Mouse (Mus musculus): ENCODE results near the gene Ccdc42. TPM values are rescaled to one million over a fixed set of nuclear protein-coding genes. Genes with fewer than 3 reads are reported as not detected.

Gene Ccdc42
- polyA plus RNA-seq, 1 experiment = 79.1 TPM

GRCm38 (mm10) chr11:68583906-68584480 is 2.8 kb upstream of the Ccdc42 start:
- no peak for TF ChIP-seq POLR2A (IDR thresholded peaks at IDR 0.05; ENCODE audit: control insufficient read depth, low read depth, low read length)
- no peak for TF ChIP-seq CTCF (IDR thresholded peaks at IDR 0.05; ENCODE audit: control insufficient read depth, insufficient read depth, insufficient replicate concordance, low read depth, low read length)
- Histone ChIP-seq H3K36me3 (ENCODE audit: control insufficient read depth, insufficient read depth, low read length) (no peaks in the 10 kb centered on the region), H3K27ac (ENCODE audit: control insufficient read depth, insufficient read depth, low read depth, low read length) (no peak overlapping the region), H3K4me3 (ENCODE audit: control insufficient read depth, low read depth, low read length) (no peak overlapping the region), H3K4me1 (ENCODE audit: control insufficient read depth, insufficient read depth, low read length) (peaks cover 9% of the 10 kb centered on the region), H3K27me3 (ENCODE audit: control insufficient read depth, insufficient read depth, low read length) (no peaks in the 10 kb centered on the region)

- TF ChIP-seq CTCF (IDR thresholded peaks at IDR 0.05; ENCODE audit: control insufficient read depth, insufficient read depth, insufficient replicate concordance, low read depth, low read length) = no peak
- TF ChIP-seq POLR2A (IDR thresholded peaks at IDR 0.05; ENCODE audit: control insufficient read depth, low read depth, low read length) = no peak
- Histone ChIP-seq H3K4me1 (ENCODE audit: control insufficient read depth, insufficient read depth, low read length) (peaks cover 7% of the 10 kb centered on the region), H3K27me3 (ENCODE audit: control insufficient read depth, insufficient read depth, low read length) (no peaks in the 10 kb centered on the region), H3K36me3 (ENCODE audit: control insufficient read depth, insufficient read depth, low read length) (no peaks in the 10 kb centered on the region), H3K4me3 (ENCODE audit: control insufficient read depth, low read depth, low read length) (peak overlapping the region; percentile 92), H3K27ac (ENCODE audit: control insufficient read depth, insufficient read depth, low read depth, low read length) (no peak overlapping the region)
Measured at GRCm38 (mm10) chr11:68585890-68586289, 931 bp upstream of the Ccdc42 start.

DNA sequence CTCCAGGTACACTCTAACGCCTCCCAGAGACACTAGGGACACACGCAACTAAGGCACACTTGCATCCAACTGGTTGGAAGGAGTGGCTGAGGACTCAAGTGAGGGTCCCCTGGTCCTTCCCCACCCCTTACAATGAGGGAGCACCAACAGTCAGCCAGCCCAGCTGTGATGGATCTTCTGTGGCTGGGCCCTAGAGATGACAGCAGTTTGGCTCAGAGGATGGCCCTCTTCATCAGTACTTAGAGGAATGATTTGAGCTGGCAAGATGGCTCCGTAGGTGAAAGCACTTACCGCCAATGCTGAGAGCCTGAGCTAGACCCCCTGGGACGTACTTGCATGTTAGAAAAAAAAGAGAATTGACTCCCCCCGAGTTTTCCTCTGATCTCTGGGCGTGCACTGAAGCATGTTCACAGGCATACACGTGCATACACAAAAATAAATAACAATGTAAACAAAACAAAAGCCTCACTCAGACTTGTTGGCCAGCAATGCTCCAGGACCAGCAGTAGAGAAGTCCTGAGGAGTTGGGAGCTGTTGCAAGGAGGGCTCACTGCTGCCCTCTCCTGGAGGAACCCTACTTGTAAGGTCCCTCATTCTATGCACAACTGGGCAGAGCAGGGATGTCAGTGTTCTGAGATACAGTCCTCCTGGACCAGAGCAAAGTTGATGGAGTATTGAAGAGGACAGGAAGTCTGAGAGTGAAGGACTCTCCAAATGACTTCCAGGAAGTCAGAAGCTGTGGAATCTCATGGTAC is 2.4 kb downstream of the Ccdc42 start:
- Histone ChIP-seq H3K36me3 (ENCODE audit: control insufficient read depth, insufficient read depth, low read length) (no peaks in the 10 kb centered on the region; the same call in 1 of the 2 replicates), H3K27me3 (ENCODE audit: control insufficient read depth, insufficient read depth, low read length) (no peaks in the 10 kb centered on the region), H3K4me1 (ENCODE audit: control insufficient read depth, insufficient read depth, low read length) (peaks cover 7% of the 10 kb centered on the region), H3K27ac (ENCODE audit: control insufficient read depth, insufficient read depth, low read depth, low read length) (no peak overlapping the region), H3K4me3 (ENCODE audit: control insufficient read depth, low read depth, low read length) (no peak overlapping the region)
- TF ChIP-seq CTCF (IDR thresholded peaks at IDR 0.05; ENCODE audit: control insufficient read depth, insufficient read depth, insufficient replicate concordance, low read depth, low read length) = peak; percentile 75; the same call in 1 of the 2 replicates
- TF ChIP-seq POLR2A (IDR thresholded peaks at IDR 0.05; ENCODE audit: control insufficient read depth, low read depth, low read length) = no peak

DNA sequence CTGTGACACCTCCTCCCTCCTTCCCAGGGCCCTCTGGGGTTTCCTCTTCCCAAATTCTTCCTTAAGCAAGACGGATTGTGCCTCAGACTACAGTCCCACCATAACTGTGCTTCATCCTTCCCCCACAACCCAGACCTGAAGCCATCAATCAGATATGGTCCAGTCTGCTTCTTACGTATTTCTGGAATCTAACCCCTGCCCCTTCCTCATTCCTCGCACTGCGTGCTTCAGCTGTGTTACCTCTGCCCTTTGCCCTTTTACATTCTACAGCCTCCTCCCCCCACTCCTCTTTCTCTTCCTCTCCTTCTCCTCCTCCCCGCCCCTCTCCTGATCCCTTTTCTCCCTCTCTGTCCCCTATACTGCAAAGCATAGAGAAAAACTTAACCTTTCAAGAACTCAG is 4.9 kb downstream of the Ccdc42 start:
- Histone ChIP-seq H3K4me3 (ENCODE audit: control insufficient read depth, low read depth, low read length) (no peak overlapping the region), H3K27ac (ENCODE audit: control insufficient read depth, insufficient read depth, low read depth, low read length) (no peak overlapping the region), H3K4me1 (ENCODE audit: control insufficient read depth, insufficient read depth, low read length) (peaks cover 7% of the 10 kb centered on the region), H3K27me3 (ENCODE audit: control insufficient read depth, insufficient read depth, low read length) (no peaks in the 10 kb centered on the region), H3K36me3 (ENCODE audit: control insufficient read depth, insufficient read depth, low read length) (no peaks in the 10 kb centered on the region; the same call in 1 of the 2 replicates)
- TF ChIP-seq POLR2A (IDR thresholded peaks at IDR 0.05; ENCODE audit: control insufficient read depth, low read depth, low read length) = no peak
- no peak for TF ChIP-seq CTCF (IDR thresholded peaks at IDR 0.05; ENCODE audit: control insufficient read depth, insufficient read depth, insufficient replicate concordance, low read depth, low read length)

DNA sequence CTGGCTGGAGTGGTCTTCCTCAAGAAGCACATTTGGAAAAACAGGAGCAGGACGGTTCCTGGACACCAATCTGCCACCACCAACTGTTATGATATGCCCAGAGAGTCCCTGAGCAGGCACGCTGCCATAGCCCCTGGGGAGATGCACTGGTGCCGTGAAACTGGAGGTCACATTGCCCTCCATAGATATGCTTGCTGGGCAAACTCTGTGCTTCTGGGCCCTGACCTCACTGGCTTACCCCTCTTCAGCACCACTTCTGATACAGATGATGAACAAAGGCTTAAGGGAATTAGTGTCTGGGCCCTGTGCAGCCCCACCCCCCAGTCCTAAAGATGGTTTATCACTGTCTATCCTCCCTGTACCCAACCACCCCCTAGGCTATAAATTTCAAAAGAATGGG is 6.4 kb downstream of the Ccdc42 start:
- TF ChIP-seq CTCF (IDR thresholded peaks at IDR 0.05; ENCODE audit: control insufficient read depth, insufficient read depth, insufficient replicate concordance, low read depth, low read length) (no peak), POLR2A (IDR thresholded peaks at IDR 0.05; ENCODE audit: control insufficient read depth, low read depth, low read length) (no peak)
- Histone ChIP-seq H3K27ac (ENCODE audit: control insufficient read depth, insufficient read depth, low read depth, low read length) (no peak overlapping the region), H3K4me1 (ENCODE audit: control insufficient read depth, insufficient read depth, low read length) (no peaks in the 10 kb centered on the region)

DNA sequence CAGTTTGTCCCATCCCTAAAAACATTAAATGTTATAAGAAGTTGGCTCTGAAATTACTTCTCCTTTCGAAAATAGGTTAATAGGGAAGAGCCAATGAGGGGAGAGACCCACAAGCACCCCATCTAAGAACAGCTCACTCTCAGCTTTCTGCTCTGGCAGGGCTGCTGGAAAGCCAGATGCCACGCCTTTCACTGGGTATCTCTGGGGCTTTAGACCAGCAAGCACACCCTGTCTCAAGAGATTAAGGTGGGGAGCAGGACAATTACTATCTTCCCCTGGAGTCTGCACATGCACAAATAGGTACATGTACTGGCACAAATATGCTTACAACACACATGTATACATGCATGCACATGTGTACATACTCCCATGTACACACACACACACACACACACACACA is 11.1 kb downstream of the Ccdc42 start:
- no peaks in the 10 kb centered on the region for H3K4me1 ChIP-seq (ENCODE audit: control insufficient read depth, insufficient read depth, low read length)
- no peak for TF ChIP-seq POLR2A (IDR thresholded peaks at IDR 0.05; ENCODE audit: control insufficient read depth, low read depth, low read length)
- no peak for TF ChIP-seq CTCF (IDR thresholded peaks at IDR 0.05; ENCODE audit: control insufficient read depth, insufficient read depth, insufficient replicate concordance, low read depth, low read length)
- H3K27me3 ChIP-seq (ENCODE audit: control insufficient read depth, insufficient read depth, low read length) = no peaks in the 10 kb centered on the region
- no peak overlapping the region for H3K4me3 ChIP-seq (ENCODE audit: control insufficient read depth, low read depth, low read length)
- H3K36me3 ChIP-seq (ENCODE audit: control insufficient read depth, insufficient read depth, low read length) = no peaks in the 10 kb centered on the region
- no peak overlapping the region for H3K27ac ChIP-seq (ENCODE audit: control insufficient read depth, insufficient read depth, low read depth, low read length)

More for the DNA sequence above, 6.4 kb downstream of the Ccdc42 start:
- Histone ChIP-seq H3K4me3 (ENCODE audit: control insufficient read depth, low read depth, low read length) (no peak overlapping the region), H3K36me3 (ENCODE audit: control insufficient read depth, insufficient read depth, low read length) (no peaks in the 10 kb centered on the region; the same call in 1 of the 2 replicates), H3K27me3 (ENCODE audit: control insufficient read depth, insufficient read depth, low read length) (no peaks in the 10 kb centered on the region)

GRCm38 (mm10) chr11:68600551-68601021 is 13.8 kb downstream of the Ccdc42 start:
- Histone ChIP-seq H3K27ac (ENCODE audit: control insufficient read depth, insufficient read depth, low read depth, low read length) (no peak overlapping the region), H3K36me3 (ENCODE audit: control insufficient read depth, insufficient read depth, low read length) (no peaks in the 10 kb centered on the region), H3K4me3 (ENCODE audit: control insufficient read depth, low read depth, low read length) (no peak overlapping the region), H3K4me1 (ENCODE audit: control insufficient read depth, insufficient read depth, low read length) (no peaks in the 10 kb centered on the region), H3K27me3 (ENCODE audit: control insufficient read depth, insufficient read depth, low read length) (no peaks in the 10 kb centered on the region)
- TF ChIP-seq CTCF (IDR thresholded peaks at IDR 0.05; ENCODE audit: control insufficient read depth, insufficient read depth, insufficient replicate concordance, low read depth, low read length) (no peak), POLR2A (IDR thresholded peaks at IDR 0.05; ENCODE audit: control insufficient read depth, low read depth, low read length) (no peak)
